Mouse (Mus musculus) lung, adult 2 months (tissue): ENCODE results near the gene Lamb2. TPM values are rescaled to one million over a fixed set of nuclear protein-coding genes. Genes with fewer than 3 reads are reported as not detected.

Experiments used
- DNase-seq: peaks from one replicate; pipeline ENCODE4 v3.0.0; 2022
- H3K4me1 ChIP-seq: fragments of 200-500 bp; 2 replicates; pipeline ENCODE4 v1.6.1; 2011; ENCODE audit warnings: low read length; ENCODE audit not compliant: control insufficient read depth, insufficient read depth
- H3K4me3 ChIP-seq: fragments of 200-500 bp; replicated peaks from 2 replicates; pipeline ENCODE3; 2011; ENCODE audit warnings: low read depth, mild to moderate bottlenecking, control low read depth, low read length; ENCODE audit errors: extremely low read depth
- CTCF ChIP-seq: fragments of 200-500 bp; IDR thresholded peaks from 2 replicates; pipeline ENCODE4 v1.5.1; 2011; ENCODE audit warnings: mild to moderate bottlenecking, low read length, control low read depth; ENCODE audit not compliant: insufficient read depth
- POLR2A ChIP-seq: fragments of 200-500 bp; IDR thresholded peaks from 2 replicates; pipeline ENCODE4 v1.6.1; 2011; ENCODE audit warnings: low read depth, mild to moderate bottlenecking, control low read depth, low read length, borderline replicate concordance; ENCODE audit errors: extremely low read depth
- WGBS: fragments of 180-500 bp; shearing (Covaris S2); methylation state at CpG from one replicate; pipeline ENCODE4 v1.1.7; 2018; 5-methylcytosine and 5-hydroxymethylcytosine counted together
- polyA plus RNA-seq: library from polyadenylated mRNA; depleted of rRNA; stranded (reverse); fragments of >200 nt; gene quantifications from 2 replicates; pipeline ENCODE4 v1.2.3, GENCODE M21; 2012; rRNA removed

Lamb2 gene
- 189 and 231 TPM in 2 replicates for polyA plus RNA-seq

DNA sequence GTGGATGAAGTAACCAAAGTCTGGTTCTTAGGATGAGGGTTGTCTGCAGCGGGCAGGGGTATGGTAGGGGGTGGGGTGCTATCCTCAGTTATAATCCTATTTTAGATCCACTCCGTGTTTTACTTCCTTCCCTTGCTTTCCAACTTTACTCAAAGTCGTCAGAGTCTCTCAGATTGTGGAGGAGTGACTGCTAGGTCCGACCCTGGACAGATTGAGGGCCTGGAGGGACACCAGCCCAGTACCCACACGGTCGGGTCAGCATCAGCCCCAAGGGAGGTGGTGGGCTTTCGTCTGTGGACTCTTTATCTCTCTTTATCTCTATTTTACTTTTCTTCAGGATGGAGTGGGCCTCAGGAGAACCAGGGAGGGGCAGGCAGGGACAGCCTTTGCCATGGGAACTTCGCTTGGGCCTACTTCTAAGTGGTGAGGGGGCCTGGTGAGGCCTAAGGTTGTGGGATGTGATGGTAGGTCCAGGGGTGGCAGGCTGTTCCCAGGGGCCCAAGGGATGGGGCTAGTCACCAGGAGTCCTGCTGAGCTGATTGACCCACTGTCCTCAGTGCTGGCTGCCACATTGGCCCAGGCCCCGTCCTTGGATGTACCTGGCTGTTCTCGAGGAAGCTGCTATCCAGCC lies at the start of gene Lamb2:
Gene Lamb2 (plus strand): TSS at position 16 of the 631 bp plus-strand sequence.
- DNase-seq = peak; percentile 63
- H3K4me3 ChIP-seq = peak within 1 kb of the TSS; percentile 98
- peaks cover 5% of the 10 kb centered on the region for H3K4me1 ChIP-seq
- TF ChIP-seq POLR2A (peak; percentile 81; the same call in 1 of the 2 replicates), CTCF (no peak)
- WGBS = 15% methylated on average over 10 of the region's 10 CpGs

DNA sequence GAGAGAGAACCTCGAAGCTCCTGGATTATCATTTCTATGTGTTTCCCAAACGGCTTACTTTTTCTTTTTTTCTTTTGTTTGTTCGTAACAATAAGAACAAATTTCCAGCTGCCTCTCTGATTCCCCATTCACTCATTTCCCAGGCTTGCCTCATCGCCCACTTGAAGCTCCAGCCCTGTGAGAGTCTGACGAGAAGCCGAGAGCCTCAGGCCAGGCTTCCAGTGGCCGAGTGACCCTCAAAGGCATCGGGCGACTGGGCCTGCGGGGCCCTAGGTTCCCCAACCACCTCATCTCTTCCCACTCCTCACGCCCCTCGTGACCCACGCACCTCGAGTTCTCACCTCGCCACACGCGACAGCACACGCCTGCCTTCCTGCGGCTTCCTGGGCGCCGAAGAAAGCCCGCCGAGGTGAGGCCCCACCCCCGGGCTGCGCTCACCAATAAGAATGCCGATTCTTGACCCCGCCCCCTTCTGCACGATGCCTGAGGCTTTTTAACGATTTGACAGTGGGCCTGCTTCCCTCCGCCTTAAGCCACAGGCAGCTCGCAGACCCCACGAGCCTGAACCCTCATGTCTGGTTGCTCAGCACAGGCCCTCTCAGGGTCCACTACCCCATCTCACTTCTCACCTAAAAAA lies 48.0 kb upstream of the Lamb2 start:
- TF ChIP-seq CTCF = no peak
- no peak for TF ChIP-seq POLR2A
- Histone ChIP-seq H3K4me3 (peak overlapping the region; percentile 32), H3K4me1 (no peaks in the 10 kb centered on the region)
- DNase-seq = no peak
- WGBS = 47% methylated on average over 32 of the region's 32 CpGs

- peaks cover 3% of the 10 kb centered on the region; the same call in 1 of the 2 replicates for H3K4me1 ChIP-seq
- 77% methylated on average over 3 of the region's 3 CpGs for WGBS
These were observed 43.4 kb upstream of the Lamb2 start, which contains the start of gene BC048562 for GRCm38 (mm10) chr9:108436182-108436581. BC048562 (plus strand) TSS chr9:108436482.

GRCm38 (mm10) chr9:108439176-108439575 lies 40.4 kb upstream of the Lamb2 start:
- no peak for TF ChIP-seq CTCF
- TF ChIP-seq POLR2A = no peak
- Histone ChIP-seq H3K4me3 (no peak overlapping the region), H3K4me1 (peaks cover 5% of the 10 kb centered on the region)
- DNase-seq = no peak
- 89% methylated on average over 6 of the region's 6 CpGs for WGBS

More at GRCm38 (mm10) chr9:108436182-108436581, 43.4 kb upstream of the Lamb2 start, which contains the start of gene BC048562:
- H3K4me3 ChIP-seq = no peak within 1 kb of the TSS
- no peak for DNase-seq
- TF ChIP-seq CTCF (no peak), POLR2A (no peak)

- no peak overlapping the region for H3K4me3 ChIP-seq
- no peak for DNase-seq
- peaks cover 5% of the 10 kb centered on the region for H3K4me1 ChIP-seq
- 53% methylated on average over 5 of the region's 5 CpGs for WGBS
- TF ChIP-seq POLR2A (no peak), CTCF (no peak)
These were observed 39.1 kb upstream of the Lamb2 start for GRCm38 (mm10) chr9:108440485-108440884.

- Histone ChIP-seq H3K4me3 (no peak overlapping the region), H3K4me1 (peaks cover 5% of the 10 kb centered on the region)
- DNase-seq = no peak
- 57% methylated on average over 11 of the region's 11 CpGs for WGBS
- TF ChIP-seq POLR2A (no peak), CTCF (no peak)
These were observed 38.2 kb upstream of the Lamb2 start for GRCm38 (mm10) chr9:108441236-108441919.

GRCm38 (mm10) chr9:108445125-108445524 lies 34.4 kb upstream of the Lamb2 start:
- 46% methylated on average over 9 of the region's 9 CpGs for WGBS
- TF ChIP-seq CTCF (no peak), POLR2A (no peak)
- peaks cover 5% of the 10 kb centered on the region for H3K4me1 ChIP-seq
- no peak overlapping the region for H3K4me3 ChIP-seq
- DNase-seq = no peak

GRCm38 (mm10) chr9:108449860-108450259 lies 29.7 kb upstream of the Lamb2 start:
- 52% methylated on average over 4 of the region's 4 CpGs for WGBS
- H3K4me1 ChIP-seq = no peaks in the 10 kb centered on the region
- TF ChIP-seq CTCF (no peak), POLR2A (no peak)
- no peak overlapping the region for H3K4me3 ChIP-seq
- DNase-seq = no peak

GRCm38 (mm10) chr9:108450292-108451169 lies 29.0 kb upstream of the Lamb2 start:
- WGBS = 64% methylated on average over 21 of the region's 21 CpGs
- no peak for DNase-seq
- H3K4me1 ChIP-seq = no peaks in the 10 kb centered on the region
- no peak overlapping the region for H3K4me3 ChIP-seq
- TF ChIP-seq POLR2A = no peak
